Comparison of ENCODE assay signal across 9 mouse cellular contexts in the genomic region with DNA sequence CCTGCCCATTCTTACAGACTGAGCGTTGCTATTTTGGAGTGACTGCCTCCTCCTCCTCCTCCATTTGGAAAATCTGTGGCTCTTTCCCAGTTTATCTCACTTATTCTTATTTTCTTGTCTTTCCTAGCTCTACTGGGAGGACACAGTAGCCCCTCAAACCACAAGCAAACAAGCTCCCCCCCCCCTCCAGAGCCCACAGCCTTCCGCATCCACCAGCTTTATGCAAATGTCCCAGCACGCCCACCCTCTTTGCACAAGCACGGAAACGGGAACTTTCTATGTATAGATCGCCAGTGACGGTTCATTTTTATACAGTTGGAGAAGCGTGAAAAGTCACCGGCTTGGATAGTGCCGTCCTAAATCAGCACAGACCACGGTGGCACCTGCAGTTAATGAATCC. TPM values are rescaled to one million over a fixed set of nuclear protein-coding genes. Genes with fewer than 3 reads are reported as not detected.
A peak's percentile ranks its signal among the peaks of the same experiment; 100 is the strongest.
DNase-seq lines count a peak whose midpoint lies in the region; ATAC-seq and TF ChIP-seq lines count a peak whose summit lies in the region.
"Had no signal": no experiment of that assay in that cellular context is flagged by ENCODE, and none has a peak within 500 bp of the region (broad histone marks: within the 10 kb centered on the region; RNA-seq: fewer than 3 reads in every experiment).

No protein-coding gene starts in this region.

- peak overlapping the region; percentile 55 for H3K4me2 ChIP-seq in heart, postnatal 0 days (ENCODE audit: low read depth, low read length)
- H3K4me2 ChIP-seq in midbrain, embryonic 15.5 days = peak overlapping the region; percentile 22; the same call in 1 of the 2 replicates

- no peaks in the 10 kb centered on the region for H3K9me3 ChIP-seq in heart, postnatal 0 days (replicated peaks; ENCODE audit: control insufficient read depth, low read length)
- H3K9me3 ChIP-seq in midbrain, embryonic 15.5 days = no peaks in the 10 kb centered on the region

- no peak for ATAC-seq in heart, postnatal 0 days (ENCODE audit: insufficient read depth, low read depth)
- no peak for ATAC-seq in midbrain, embryonic 15.5 days (replicated peaks)
- ATAC-seq in activated CD4-positive, CD25-positive, alpha-beta regulatory T cell, adult 4 months = no peak
- ATAC-seq: Patski had no signal

- no peak for TF ChIP-seq CTCF in heart, postnatal 0 days (IDR thresholded peaks at IDR 0.05; ENCODE audit: low read depth)
- TF ChIP-seq CTCF in heart, adult 2 months (IDR thresholded peaks at IDR 0.05) = no peak
- no peak for TF ChIP-seq CTCF in bone marrow macrophage, adult 2 months (IDR thresholded peaks at IDR 0.05; ENCODE audit: low read depth, low read length)

- peaks cover 5% of the 10 kb centered on the region for H3K4me1 ChIP-seq in heart, postnatal 0 days (ENCODE audit: control insufficient read depth, insufficient read depth)
- H3K4me1 ChIP-seq in heart, adult 2 months (ENCODE audit: control insufficient read depth, insufficient read depth, low read length) = no peaks in the 10 kb centered on the region
- H3K4me1 ChIP-seq in bone marrow macrophage, adult 2 months (ENCODE audit: control insufficient read depth, insufficient read depth, low read length) = peaks cover 19% of the 10 kb centered on the region
- H3K4me1 ChIP-seq in midbrain, embryonic 15.5 days = peaks cover 16% of the 10 kb centered on the region

- 0 out of 2 replicates have a peak overlapping the region, but pooled peaks have one; percentile 13 for H3K9ac ChIP-seq in heart, postnatal 0 days (replicated peaks; ENCODE audit: low read depth, low read length)
- H3K9ac ChIP-seq in heart, adult 2 months (ENCODE audit: low read depth, low read length) = no peak overlapping the region
- H3K9ac ChIP-seq in midbrain, embryonic 15.5 days = no peak overlapping the region

- H3K27me3 ChIP-seq in heart, postnatal 0 days (ENCODE audit: control insufficient read depth, insufficient read depth, low read length) = no peaks in the 10 kb centered on the region
- H3K27me3 ChIP-seq in heart, adult 2 months (ENCODE audit: control insufficient read depth, insufficient read depth, low read length) = no peaks in the 10 kb centered on the region
- no peaks in the 10 kb centered on the region for H3K27me3 ChIP-seq in midbrain, embryonic 15.5 days (replicated peaks)

- no peak for TF ChIP-seq EP300 in heart, postnatal 0 days (IDR thresholded peaks at IDR 0.05; ENCODE audit: low read depth)
- no peak for TF ChIP-seq EP300 in heart, adult 2 months (IDR thresholded peaks at IDR 0.05; ENCODE audit: insufficient read depth, low read depth, low read length)

- no peak for DNase-seq in heart, postnatal 0 days (ENCODE audit: low spot score)
- no peak for DNase-seq in heart, adult 2 months
- peak; percentile 30 for DNase-seq in induced T-regulatory cell, adult 2 months (ENCODE audit: low read depth)
- DNase-seq in embryo, embryonic 10.5 days (ENCODE audit: low spot score) = no peak
- no peak for DNase-seq in urinary bladder, adult 18-20 months (ENCODE audit: low spot score in 2 of 2)

- H3K36me3 ChIP-seq in heart, postnatal 0 days (replicated peaks; ENCODE audit: control insufficient read depth, insufficient read depth, low read length) = no peaks in the 10 kb centered on the region
- no peaks in the 10 kb centered on the region for H3K36me3 ChIP-seq in heart, adult 2 months (ENCODE audit: control insufficient read depth, insufficient read depth, low read length)
- H3K36me3 ChIP-seq in midbrain, embryonic 15.5 days (replicated peaks) = no peaks in the 10 kb centered on the region

- no peaks in the 10 kb centered on the region for H3K79me2 ChIP-seq in heart, adult 2 months (replicated peaks; ENCODE audit: control insufficient read depth, insufficient read depth, low read length)

- H3K27ac ChIP-seq in heart, postnatal 0 days (ENCODE audit: low read depth) = no peak overlapping the region
- H3K27ac ChIP-seq in heart, adult 2 months = no peak overlapping the region
- peak overlapping the region; percentile 59 for H3K27ac ChIP-seq in bone marrow macrophage, adult 2 months (ENCODE audit: insufficient read depth, low read depth, low read length)
- H3K27ac ChIP-seq in midbrain, embryonic 15.5 days = peak overlapping the region; percentile 9; the same call in 1 of the 2 replicates

- WGBS in heart, postnatal 0 days = 30% methylated on average over 11 of the region's 11 CpGs
- 38% methylated on average over 11 of the region's 11 CpGs for WGBS in heart, adult 2 months
- WGBS in midbrain, embryonic 15.5 days = 8% methylated on average over 11 of the region's 11 CpGs

- intact Hi-C loops in heart, adult 2 months (cut with DNase I) = no loop called here

- peak overlapping the region; percentile 23; the same call in 1 of the 2 replicates for H3K4me3 ChIP-seq in heart, postnatal 0 days (ENCODE audit: low read depth, low read length)
- H3K4me3 ChIP-seq in heart, adult 2 months = no peak overlapping the region
- peak overlapping the region; percentile 22 for H3K4me3 ChIP-seq in bone marrow macrophage, adult 2 months (ENCODE audit: insufficient read depth, low read length)
- H3K4me3 ChIP-seq in midbrain, embryonic 15.5 days = no peak overlapping the region

- TF ChIP-seq POLR2A in heart, adult 2 months (IDR thresholded peaks at IDR 0.05; ENCODE audit: insufficient read depth, low read depth, low read length) = no peak
- TF ChIP-seq POLR2A in bone marrow macrophage, adult 2 months (IDR thresholded peaks at IDR 0.05; ENCODE audit: borderline replicate concordance, low read depth, low read length) = no peak

RNA-seq across cellular contexts. Expression of gene Lyrm9, which starts 33.9 kb away (rescaled TPM):
- 6.9 TPM in 2 replicates for total RNA-seq in heart, postnatal 0 days (2014; rRNA removed; ENCODE audit: low replicate concordance)
- 47.0 and 51.7 TPM in 2 replicates for polyA plus RNA-seq in heart, postnatal 0 days (2015; fragmentation: Nextera tagmentation; extraction: Ambion mirVana)
- total RNA-seq in heart, adult 2 months (2021) = 10 to 100 TPM; 35.4 to 37.1 TPM
- 40.4 and 45.3 TPM in 2 replicates for polyA plus RNA-seq in heart, adult 2 months (2012; rRNA removed)
- polyA plus RNA-seq in bone marrow macrophage, adult 2 months (2012; ENCODE audit: insufficient read depth, insufficient read length, missing spikeins) = 5.1 and 15.1 TPM in 2 replicates
- 31.9 and 35.8 TPM in 2 replicates for polyA plus RNA-seq in midbrain, embryonic 15.5 days (2015; fragmentation: Nextera tagmentation; extraction: Ambion mirVana)
- 10 to 100 TPM; 26.4 to 33.4 TPM for polyA plus RNA-seq in activated CD4-positive, CD25-positive, alpha-beta regulatory T cell, adult 4 months (2017; shearing (Covaris generic))

RNA-seq across cellular contexts. Expression of gene Ccnq, which starts 40.9 kb away (rescaled TPM):
- 43.9 and 58.6 TPM in 2 replicates for total RNA-seq in heart, postnatal 0 days (2014; rRNA removed; ENCODE audit: low replicate concordance)
- 31.0 and 32.3 TPM in 2 replicates for polyA plus RNA-seq in heart, postnatal 0 days (2015; fragmentation: Nextera tagmentation; extraction: Ambion mirVana)
- total RNA-seq in heart, adult 2 months (2021) = 10 to 100 TPM; 18.4 to 19.0 TPM
- polyA plus RNA-seq in heart, adult 2 months (2012; rRNA removed) = 42.4 and 59.7 TPM in 2 replicates
- 18.7 and 18.9 TPM in 2 replicates for polyA plus RNA-seq in bone marrow macrophage, adult 2 months (2012; ENCODE audit: insufficient read depth, insufficient read length, missing spikeins)
- polyA plus RNA-seq in midbrain, embryonic 15.5 days (2015; fragmentation: Nextera tagmentation; extraction: Ambion mirVana) = 27.7 and 29.9 TPM in 2 replicates
- 10 to 100 TPM; 38.4 to 46.6 TPM for polyA plus RNA-seq in activated CD4-positive, CD25-positive, alpha-beta regulatory T cell, adult 4 months (2017; shearing (Covaris generic))

Comparison
In these comparisons a context has a peak if more than half of its experiments do, and no peak if none do; other contexts are left out.
1. H3K4me3 ChIP-seq: peak in heart, postnatal 0 days (single experiment) and bone marrow macrophage, adult 2 months (single experiment); none in heart, adult 2 months (single experiment) and midbrain, embryonic 15.5 days (single experiment).
2. H3K27ac ChIP-seq: peak in bone marrow macrophage, adult 2 months (single experiment) and midbrain, embryonic 15.5 days (single experiment); none in heart, postnatal 0 days (single experiment) and heart, adult 2 months (single experiment).